Mouse (Mus musculus): ENCODE measurements around the gene Ugt1a8. TPM values are rescaled to one million over a fixed set of nuclear protein-coding genes. Genes with fewer than 3 reads are reported as not detected.
"Not testable (repeated sequence)": the region's sequence is repeated elsewhere in the genome, so short reads cannot be mapped to it uniquely, and the experiment has no call there.

Ugt1a8 gene
- polyA plus RNA-seq, 1 experiment from 2014 or later: not detected

DNA sequence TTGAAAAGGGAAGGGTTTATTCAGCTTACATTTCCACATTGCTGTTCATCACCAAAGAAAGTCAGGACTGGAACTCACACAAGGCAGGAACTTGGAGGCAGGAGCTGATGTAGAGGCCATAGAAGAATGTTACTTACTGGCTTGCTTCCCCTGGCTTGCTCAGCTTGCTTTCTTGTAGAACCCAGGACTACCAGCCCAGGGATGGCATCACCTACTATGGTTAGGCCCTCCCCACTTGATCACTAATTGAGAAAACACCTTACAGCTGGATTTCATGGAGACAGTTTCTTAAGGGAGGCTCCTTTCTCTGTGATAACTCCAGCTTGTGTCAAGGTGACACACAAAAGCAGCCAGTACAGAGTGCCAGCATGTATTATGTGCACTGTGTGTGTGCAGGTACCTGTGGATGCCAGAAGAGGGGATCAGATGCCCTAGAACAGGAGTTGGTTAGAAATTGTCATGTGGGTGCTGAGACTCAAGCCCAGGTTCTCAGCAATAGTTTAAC, 135.4 kb downstream of the Ugt1a8 start:
- H3K4me3 ChIP-seq; H3K27me3 ChIP-seq (ENCODE audit: insufficient read depth, poor library complexity, severe bottlenecking); H3K27ac ChIP-seq; H3K36me3 ChIP-seq; H3K4me1 ChIP-seq: not testable (repeated sequence)
- peak; percentile 79 for DNase-seq (ENCODE audit: low spot score)
- peaks cover 28% of the 10 kb centered on the region for H3K9me3 ChIP-seq

DNA sequence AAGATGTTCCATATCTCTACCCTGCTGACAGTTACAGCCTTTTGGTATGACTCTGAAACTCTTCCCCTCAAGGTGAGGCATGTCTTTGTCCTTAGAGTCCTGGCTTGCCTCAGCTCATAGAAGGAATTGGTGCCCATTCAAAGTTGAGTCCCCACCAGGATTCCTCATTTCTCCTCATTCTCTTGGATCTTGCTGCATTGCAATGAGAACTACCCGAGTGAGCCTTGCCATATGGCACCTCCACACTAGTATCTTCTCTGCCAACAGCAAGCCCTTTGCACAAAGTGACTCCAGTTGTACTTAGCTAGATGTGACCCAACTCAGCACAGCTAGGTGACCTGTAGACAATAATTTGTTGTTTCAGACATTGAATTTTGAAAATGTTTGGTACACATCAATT, 136.0 kb downstream of the Ugt1a8 start:
- Histone ChIP-seq H3K4me3 (no peak overlapping the region), H3K4me1 (no peaks in the 10 kb centered on the region), H3K36me3 (no peaks in the 10 kb centered on the region), H3K27me3 (ENCODE audit: insufficient read depth, poor library complexity, severe bottlenecking) (no peaks in the 10 kb centered on the region), H3K9me3 (peaks cover 34% of the 10 kb centered on the region), H3K27ac (no peak overlapping the region)
- DNase-seq (ENCODE audit: low spot score): peak; percentile 86
- WGBS: 44% methylated on average over 1 of the region's 1 CpGs

DNA sequence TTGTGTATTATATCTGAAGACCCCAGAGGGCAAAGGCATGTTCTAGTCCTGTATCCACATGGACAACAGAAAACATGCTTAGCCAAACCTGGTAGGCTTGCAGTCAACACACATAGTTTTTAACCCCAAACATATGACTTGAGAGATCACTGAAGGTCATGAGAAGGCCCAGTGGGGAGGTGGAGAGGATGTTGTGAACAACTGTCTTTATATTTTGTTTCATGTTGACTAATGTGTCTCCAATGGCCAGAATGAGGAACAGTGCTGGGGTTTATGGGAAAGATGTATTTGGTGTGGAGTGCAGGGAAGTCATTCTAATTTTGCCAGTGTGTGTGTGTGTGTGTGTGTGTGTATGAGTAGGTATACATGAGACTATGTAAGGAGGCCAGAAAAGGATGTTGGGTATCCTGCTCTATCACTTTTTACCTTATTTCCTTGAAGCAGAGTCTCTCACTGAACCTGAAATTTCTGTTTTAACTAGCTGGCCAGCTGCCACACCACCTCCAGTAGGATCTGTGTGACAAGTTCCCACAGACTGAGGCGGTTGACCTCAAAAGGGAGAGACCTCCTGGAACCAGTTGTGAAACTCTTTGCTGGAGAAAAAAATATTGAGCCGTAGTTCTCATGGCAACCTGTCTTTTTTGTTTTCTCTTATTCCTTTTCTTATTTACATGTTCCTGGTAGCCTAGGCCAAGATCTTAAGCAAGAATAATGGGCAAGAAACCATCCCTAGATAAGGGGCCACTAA, 136.6 kb downstream of the Ugt1a8 start:
- no peaks in the 10 kb centered on the region for H3K27me3 ChIP-seq (ENCODE audit: insufficient read depth, poor library complexity, severe bottlenecking)
- H3K4me1 ChIP-seq: no peaks in the 10 kb centered on the region
- peak; percentile 80 for DNase-seq (ENCODE audit: low spot score)
- 64% methylated on average over 2 of the region's 2 CpGs for WGBS
- no peaks in the 10 kb centered on the region for H3K36me3 ChIP-seq
- peaks cover 40% of the 10 kb centered on the region for H3K9me3 ChIP-seq
- H3K4me3 ChIP-seq: no peak overlapping the region
- no peak overlapping the region for H3K27ac ChIP-seq

DNA sequence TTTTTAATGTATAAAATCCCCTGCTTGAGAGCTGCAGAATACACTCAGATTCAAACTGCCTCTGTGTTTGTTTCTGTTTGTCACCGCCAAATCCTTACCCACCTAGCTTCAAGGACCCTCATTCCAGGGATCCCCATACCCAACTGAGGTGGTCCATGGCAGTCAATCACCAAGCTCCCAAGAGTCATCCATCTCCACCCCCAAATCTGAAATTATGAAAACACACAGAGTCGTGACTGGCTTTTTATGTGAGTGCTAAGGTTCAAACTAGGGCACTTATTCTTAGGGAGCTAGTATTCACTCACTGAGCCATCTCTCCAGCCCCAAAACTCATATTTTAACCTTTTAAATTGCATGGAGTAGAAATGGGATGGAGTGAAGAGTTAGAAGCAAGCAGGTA, 137.7 kb downstream of the Ugt1a8 start:
- H3K9me3 ChIP-seq: peaks cover 51% of the 10 kb centered on the region
- WGBS: 33% methylated on average over 2 of the region's 2 CpGs
- DNase-seq (ENCODE audit: low spot score): peak; percentile 76
- not testable (repeated sequence) for H3K4me1 ChIP-seq; H3K4me3 ChIP-seq; H3K27ac ChIP-seq; H3K36me3 ChIP-seq; H3K27me3 ChIP-seq (ENCODE audit: insufficient read depth, poor library complexity, severe bottlenecking)

DNA sequence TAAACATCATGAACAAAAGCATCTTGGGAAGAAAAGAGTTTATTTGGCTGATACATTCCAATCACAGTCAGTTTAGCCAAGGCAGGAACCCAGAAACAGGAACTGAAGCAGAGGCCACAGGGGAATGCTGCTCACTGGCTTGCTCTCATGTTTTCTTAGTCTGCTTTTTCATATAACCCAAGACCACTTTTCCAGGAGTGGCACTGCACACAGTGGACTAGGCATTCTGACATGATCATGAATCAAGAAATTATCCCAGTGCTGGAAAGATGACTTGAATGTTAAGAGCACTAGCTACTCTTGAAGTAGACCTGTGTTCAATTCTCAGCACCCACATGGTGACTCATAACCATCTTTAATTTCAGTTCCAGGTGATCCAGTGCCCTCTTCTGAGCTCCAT, 138.1 kb downstream of the Ugt1a8 start:
- DNase-seq (ENCODE audit: low spot score): peak; percentile 74
- H3K4me1 ChIP-seq: no peaks in the 10 kb centered on the region
- H3K27ac ChIP-seq: no peak overlapping the region
- no peak overlapping the region for H3K4me3 ChIP-seq
- H3K9me3 ChIP-seq: peaks cover 55% of the 10 kb centered on the region
- H3K36me3 ChIP-seq: no peaks in the 10 kb centered on the region
- H3K27me3 ChIP-seq (ENCODE audit: insufficient read depth, poor library complexity, severe bottlenecking): no peaks in the 10 kb centered on the region

DNA sequence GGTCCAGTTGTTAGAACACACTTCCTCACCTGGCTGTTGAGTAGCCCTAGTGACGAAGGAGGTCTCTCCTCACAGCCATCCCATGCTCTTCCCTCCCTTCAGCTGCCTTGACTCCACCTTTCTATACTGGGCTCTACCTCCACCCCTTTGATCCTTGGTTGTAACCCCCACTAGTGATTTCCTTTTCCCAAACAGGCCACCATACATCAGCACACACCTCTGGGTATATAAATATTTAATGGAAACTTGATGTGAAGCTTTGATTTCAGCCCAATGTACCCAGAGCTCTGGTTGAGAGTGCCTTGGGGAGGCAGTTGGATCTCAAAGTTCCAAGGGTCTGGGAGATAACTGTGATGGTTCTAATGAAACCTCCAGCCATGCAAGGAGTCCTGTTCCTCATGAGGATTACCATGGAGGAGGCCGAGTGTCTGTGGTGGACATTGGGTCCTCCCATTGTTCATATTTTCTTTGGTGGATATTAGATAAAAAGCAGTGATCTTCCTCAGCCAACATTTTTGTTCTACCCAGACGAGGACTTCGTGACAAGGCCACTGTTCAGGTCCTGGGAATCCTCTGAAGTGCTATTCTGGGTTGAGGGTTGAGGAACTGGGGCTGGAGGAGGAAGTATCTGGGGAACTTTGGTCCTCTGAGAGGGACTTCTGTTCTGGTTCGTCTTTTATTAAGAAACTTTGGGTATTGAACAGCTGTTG, 139.2 kb downstream of the Ugt1a8 start, which contains the start of gene Mroh2a:
TSS of gene Mroh2a (plus strand) at position 317 of the 710 bp plus-strand sequence.
- peak; percentile 78 for DNase-seq (ENCODE audit: low spot score)
- Histone ChIP-seq H3K27me3 (ENCODE audit: insufficient read depth, poor library complexity, severe bottlenecking) (no peaks in the 10 kb centered on the region), H3K36me3 (no peaks in the 10 kb centered on the region), H3K4me1 (no peaks in the 10 kb centered on the region), H3K27ac (no peak within 1 kb of the TSS), H3K9me3 (peaks cover 65% of the 10 kb centered on the region), H3K4me3 (no peak within 1 kb of the TSS)
- WGBS: 50% methylated on average over 5 of the region's 5 CpGs

DNA sequence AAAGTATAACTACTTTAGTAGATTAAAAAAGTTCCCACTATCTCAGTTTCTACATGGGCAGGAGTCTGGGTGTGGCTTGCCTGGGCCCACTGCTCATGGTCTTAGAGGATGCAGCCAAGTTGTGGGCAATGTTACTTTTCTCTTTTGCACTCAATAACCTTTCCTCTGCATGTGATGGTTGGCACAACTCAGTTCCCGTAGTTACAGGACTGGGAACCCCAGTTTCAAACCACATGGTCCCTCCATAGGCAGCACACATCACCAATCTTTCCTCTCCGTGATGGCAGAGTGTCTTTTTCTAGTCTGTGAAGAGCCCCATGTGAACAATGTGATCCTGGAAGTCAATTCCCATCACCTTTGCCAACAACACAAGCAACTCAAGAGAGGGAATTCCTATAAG, 139.9 kb downstream of the Ugt1a8 start:
- DNase-seq (ENCODE audit: low spot score): peak; percentile 78
- no peaks in the 10 kb centered on the region for H3K4me1 ChIP-seq
- no peak overlapping the region for H3K27ac ChIP-seq
- peaks cover 72% of the 10 kb centered on the region for H3K9me3 ChIP-seq
- H3K4me3 ChIP-seq: no peak overlapping the region
- no peaks in the 10 kb centered on the region for H3K36me3 ChIP-seq
- 56% methylated on average over 2 of the region's 2 CpGs for WGBS
- no peaks in the 10 kb centered on the region for H3K27me3 ChIP-seq (ENCODE audit: insufficient read depth, poor library complexity, severe bottlenecking)

DNA sequence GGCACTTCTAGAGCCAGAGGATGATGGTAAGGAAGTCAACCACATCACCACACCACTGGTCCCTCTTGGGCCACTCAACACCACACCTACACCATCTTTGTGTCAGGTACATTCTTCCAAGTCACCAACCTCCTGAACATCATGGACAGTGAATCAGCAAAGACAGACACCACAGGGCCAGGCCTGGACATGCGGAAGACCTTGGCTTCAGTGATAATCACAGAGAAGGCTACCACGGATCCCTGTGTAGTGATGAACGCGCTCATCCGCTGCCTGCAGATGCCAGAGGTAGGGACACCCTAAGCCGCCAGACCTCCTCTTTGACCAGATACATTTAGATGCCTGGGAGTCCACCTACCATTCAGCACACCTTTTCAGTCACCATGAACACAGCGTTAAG, 140.5 kb downstream of the Ugt1a8 start:
- H3K27ac ChIP-seq: no peak overlapping the region
- peak; percentile 88 for DNase-seq (ENCODE audit: low spot score)
- no peak overlapping the region for H3K4me3 ChIP-seq
- WGBS: 64% methylated on average over 7 of the region's 7 CpGs
- H3K36me3 ChIP-seq: no peaks in the 10 kb centered on the region
- peaks cover 78% of the 10 kb centered on the region for H3K9me3 ChIP-seq
- no peaks in the 10 kb centered on the region for H3K4me1 ChIP-seq
- no peaks in the 10 kb centered on the region for H3K27me3 ChIP-seq (ENCODE audit: insufficient read depth, poor library complexity, severe bottlenecking)

DNA sequence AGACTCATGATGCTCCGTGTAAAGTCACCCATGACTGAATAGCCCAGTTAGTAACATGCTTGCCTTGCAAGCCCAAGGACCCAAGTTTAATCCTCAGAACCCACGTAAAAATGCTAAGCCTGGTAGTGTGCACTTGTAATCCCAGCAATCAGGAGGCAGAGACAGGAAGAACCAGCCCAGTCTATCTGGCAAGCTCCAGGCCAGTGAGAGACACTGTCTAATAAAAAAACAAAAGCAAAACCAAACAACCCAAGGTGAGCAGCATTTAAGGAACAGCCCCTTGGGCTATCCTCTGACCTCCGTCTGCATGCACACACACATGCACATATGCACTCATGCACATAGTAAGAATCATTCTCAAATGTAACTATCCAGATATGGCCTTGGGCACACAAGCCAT, 142.0 kb downstream of the Ugt1a8 start:
- peaks cover 93% of the 10 kb centered on the region for H3K9me3 ChIP-seq
- H3K4me3 ChIP-seq: no peak overlapping the region
- DNase-seq (ENCODE audit: low spot score): no peak
- H3K4me1 ChIP-seq: no peaks in the 10 kb centered on the region
- H3K27ac ChIP-seq: no peak overlapping the region
- H3K36me3 ChIP-seq: no peaks in the 10 kb centered on the region
- H3K27me3 ChIP-seq (ENCODE audit: insufficient read depth, poor library complexity, severe bottlenecking): no peaks in the 10 kb centered on the region
- WGBS: 73% methylated on average over 3 of the region's 3 CpGs

DNA sequence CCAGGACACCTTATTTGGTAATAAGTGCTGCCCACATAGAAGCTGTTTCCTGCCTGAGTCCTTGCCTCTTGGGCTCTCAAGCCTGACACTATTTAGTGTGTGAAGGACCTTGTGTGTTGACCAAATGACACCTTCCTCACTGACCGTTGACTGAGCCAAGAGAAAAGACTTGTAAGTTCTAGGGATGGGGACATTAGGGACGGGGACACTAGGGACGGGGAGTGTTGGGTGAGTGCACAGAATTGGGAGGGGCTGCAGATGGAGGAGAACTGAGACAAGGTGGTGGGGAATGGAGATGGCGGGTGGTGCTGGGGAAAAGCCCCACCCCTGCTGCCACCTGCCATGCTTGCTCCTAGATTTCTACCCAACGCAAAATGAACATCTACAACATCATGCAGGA, 142.4 kb downstream of the Ugt1a8 start:
- no peaks in the 10 kb centered on the region for H3K36me3 ChIP-seq
- WGBS: 77% methylated on average over 5 of the region's 5 CpGs
- no peak overlapping the region for H3K4me3 ChIP-seq
- no peaks in the 10 kb centered on the region for H3K4me1 ChIP-seq
- no peaks in the 10 kb centered on the region for H3K27me3 ChIP-seq (ENCODE audit: insufficient read depth, poor library complexity, severe bottlenecking)
- no peak overlapping the region for H3K27ac ChIP-seq
- peaks cover 97% of the 10 kb centered on the region for H3K9me3 ChIP-seq
- no peak for DNase-seq (ENCODE audit: low spot score)

DNA sequence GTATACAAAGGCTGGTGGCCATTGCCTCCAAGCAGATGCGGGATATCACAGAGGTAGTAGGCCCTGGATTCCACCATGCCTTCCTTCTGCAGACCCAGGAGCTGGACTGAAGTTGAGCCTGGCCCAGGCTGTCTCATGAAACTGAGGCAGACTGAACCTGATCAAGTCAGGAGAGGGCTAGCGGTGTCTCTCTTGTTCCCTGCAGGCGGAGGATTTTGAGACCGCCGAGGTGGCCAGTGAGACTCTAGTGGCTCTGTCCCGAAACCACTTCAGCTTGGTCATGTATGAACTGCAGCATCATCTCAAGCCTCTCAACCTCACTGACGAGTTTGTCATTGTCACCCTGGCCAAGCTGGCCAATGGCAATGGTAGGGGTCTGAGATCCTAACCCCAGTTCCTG, 142.8 kb downstream of the Ugt1a8 start:
- WGBS: 70% methylated on average over 7 of the region's 7 CpGs
- H3K27me3 ChIP-seq (ENCODE audit: insufficient read depth, poor library complexity, severe bottlenecking): no peaks in the 10 kb centered on the region
- H3K4me1 ChIP-seq: no peaks in the 10 kb centered on the region
- peaks cover 99% of the 10 kb centered on the region for H3K9me3 ChIP-seq
- H3K27ac ChIP-seq: no peak overlapping the region
- H3K4me3 ChIP-seq: no peak overlapping the region
- no peaks in the 10 kb centered on the region for H3K36me3 ChIP-seq
- no peak for DNase-seq (ENCODE audit: low spot score)

DNA sequence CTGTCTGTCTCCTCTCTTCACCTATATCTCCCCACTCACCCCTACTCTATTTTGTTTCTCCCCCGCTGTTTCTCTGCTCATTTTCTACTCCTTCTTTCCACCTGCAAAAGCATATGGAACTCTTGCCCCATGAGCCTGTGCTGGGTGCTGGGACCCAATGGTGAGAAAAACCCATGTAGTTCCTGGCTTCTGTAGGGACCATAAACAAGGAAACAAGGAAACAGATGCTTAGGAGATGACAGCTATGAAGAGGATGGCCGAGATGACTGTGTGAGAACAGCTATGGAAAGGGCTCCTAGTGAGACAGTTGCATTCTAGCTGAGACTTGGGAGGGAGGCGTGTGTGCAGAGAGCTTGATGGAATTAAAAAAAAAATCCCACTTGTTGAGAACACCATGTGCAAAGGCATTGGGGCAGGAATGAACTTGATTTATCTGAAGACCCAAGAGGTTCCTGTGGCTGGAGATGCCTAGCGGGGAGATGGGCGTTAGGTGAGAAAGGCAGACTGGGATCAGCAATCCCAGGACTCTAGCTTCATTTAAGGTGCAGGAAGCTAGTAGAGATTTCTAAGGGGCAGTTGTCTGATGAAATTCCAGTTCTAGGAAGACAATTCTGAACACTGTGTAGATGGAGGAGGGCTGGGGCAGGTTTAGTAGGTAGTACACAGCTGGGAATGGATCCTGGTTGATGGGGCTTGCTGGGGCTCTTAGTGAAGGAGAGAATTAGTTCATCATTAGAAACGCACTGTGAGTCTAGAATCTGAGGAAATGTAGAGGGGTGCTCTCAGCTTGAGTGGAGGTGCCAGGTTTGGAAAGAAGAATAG, 143.6 kb downstream of the Ugt1a8 start:
- Histone ChIP-seq H3K36me3 (no peaks in the 10 kb centered on the region), H3K4me3 (no peak overlapping the region), H3K27ac (no peak overlapping the region), H3K27me3 (ENCODE audit: insufficient read depth, poor library complexity, severe bottlenecking) (no peaks in the 10 kb centered on the region), H3K4me1 (no peaks in the 10 kb centered on the region), H3K9me3 (peaks cover 99% of the 10 kb centered on the region)
- 73% methylated on average over 6 of the region's 6 CpGs for WGBS
- DNase-seq (ENCODE audit: low spot score): no peak
